Mouse (Mus musculus) gastrocnemius, adult 2 months (tissue): ENCODE data around the gene Cdkal1. TPM values are rescaled to one million over a fixed set of nuclear protein-coding genes. Genes with fewer than 3 reads are reported as not detected.

ENCODE experiments used
- DNase-seq: peaks from one replicate; pipeline ENCODE4 v3.0.0; 2022
- H3K27ac ChIP-seq: fragments of 200-600 bp; 2 replicates; pipeline ENCODE4 v1.8.1; 2022; ENCODE audit warnings: mild to moderate bottlenecking
- H3K4me3 ChIP-seq: fragments of 200-600 bp; 2 replicates; pipeline ENCODE4 v1.8.1; 2022; ENCODE audit warnings: mild to moderate bottlenecking, moderate library complexity
- CTCF ChIP-seq: fragments of 200-600 bp; IDR thresholded peaks from 2 replicates; pipeline ENCODE4 v1.8.1; 2022; ENCODE audit warnings: antibody characterized with exemption, mild to moderate bottlenecking, moderate library complexity
- intact Hi-C: fragments of 180-260 bp; cut with DNase I; formaldehyde crosslinking; loops from one replicate; pipeline ENCODE4 v1.15.1; 2025
- total RNA-seq, 2 experiments: library from RNA; stranded (reverse); gene quantifications; 2 replicates each; pipeline ENCODE4 v1.2.3; 2021

Cdkal1 gene
- total RNA-seq, 2 experiments from 2014 or later, result 35.4 to 35.5 TPM

DNA sequence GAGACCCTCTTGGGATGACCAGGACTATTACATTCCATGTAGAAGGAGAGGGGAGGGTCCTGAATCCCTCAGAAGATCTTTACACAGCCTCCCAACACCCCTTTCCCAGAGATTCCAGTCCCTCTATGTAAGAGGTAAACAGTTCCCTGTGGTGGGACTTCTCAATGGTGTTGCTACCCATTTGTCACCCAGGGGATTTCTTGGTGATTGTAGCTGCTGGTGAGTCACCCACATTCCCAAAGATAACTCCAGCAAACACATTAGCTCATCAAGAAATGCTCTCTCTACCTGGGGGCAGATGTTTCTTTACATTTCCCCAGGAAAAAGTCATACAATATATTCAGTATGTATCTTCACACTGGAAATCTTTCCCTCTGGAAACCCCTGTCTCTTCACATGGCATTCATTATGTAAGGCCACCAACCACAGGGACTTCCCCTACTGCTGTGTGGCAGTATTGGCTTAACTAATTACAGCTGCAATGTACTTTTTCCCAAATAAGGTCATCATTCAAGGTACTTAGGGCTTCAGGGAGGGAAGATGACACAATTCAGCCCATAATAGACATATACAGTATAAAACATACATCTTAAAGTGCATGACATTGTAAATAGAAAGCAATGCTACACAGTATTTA lies 636.8 kb downstream of the Cdkal1 start:
- Histone ChIP-seq H3K4me3 (no peak overlapping the region), H3K27ac (no peak overlapping the region)
- DNase-seq, result no peak
- TF ChIP-seq CTCF, result no peak
- intact Hi-C loops, result no loop called here

DNA sequence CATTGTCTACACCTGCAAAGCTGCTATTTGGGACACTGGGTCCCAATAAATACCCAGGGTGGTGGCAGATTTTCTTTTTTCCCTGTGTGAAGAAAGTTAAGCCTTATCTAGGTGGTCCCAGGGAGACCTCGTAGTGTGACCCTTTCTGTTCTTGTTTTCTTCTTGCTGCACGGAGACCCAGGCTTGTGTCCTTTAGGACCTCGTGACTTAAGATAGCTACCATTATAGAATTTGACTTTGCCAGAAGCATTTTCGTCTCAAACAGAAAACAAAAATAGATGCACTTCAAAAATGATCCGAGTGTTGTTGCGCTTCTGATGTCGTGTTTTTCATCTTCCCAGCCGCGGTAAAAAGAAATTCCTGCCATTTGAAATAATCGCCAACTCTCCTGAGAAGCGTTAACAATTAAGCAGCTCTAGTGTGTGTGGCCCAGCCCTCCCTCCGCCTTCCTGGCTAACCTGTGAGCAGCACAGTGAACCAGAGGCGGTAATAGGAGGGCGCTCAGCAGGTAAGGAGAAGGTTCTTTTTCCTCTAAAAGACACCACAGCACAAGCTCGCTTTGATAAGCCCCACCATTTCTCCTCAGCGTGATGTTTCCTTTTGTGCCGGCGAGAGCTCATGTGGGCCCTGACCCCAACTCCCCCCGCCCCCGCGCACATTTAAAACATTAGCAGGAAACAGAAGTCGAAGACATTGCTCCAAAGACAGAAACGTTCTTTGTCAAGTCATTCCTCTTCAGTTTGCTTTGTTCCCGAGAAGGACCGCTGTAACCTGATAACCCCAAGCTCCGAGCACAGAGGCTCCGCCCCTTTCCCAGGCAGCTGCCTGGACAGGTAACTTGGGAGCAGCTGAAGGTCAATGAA lies 645.1 kb downstream of the Cdkal1 start:
- no peak for DNase-seq
- no peak overlapping the region for H3K27ac ChIP-seq
- TF ChIP-seq CTCF, result no peak

DNA sequence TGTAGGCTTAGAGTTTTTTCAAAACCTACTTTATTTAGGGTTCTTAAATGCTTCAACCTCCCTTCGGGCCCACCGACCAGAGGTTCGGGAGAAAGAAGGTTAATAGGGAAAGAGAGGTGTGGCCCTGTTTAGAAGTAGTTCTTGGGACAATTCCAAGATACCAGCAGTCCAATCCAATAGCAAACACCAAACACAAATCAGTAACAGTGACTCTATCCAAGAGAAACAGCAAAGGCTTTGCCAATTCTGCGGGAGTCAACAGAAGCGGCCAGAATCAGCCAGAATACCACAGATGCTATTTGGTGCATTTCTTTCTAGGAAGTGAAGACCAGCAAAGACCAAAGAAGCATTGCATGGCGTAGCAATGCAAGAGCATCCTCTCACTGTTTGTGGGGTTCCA lies 646.7 kb downstream of the Cdkal1 start:
- no peak for DNase-seq
- Histone ChIP-seq H3K27ac (no peak overlapping the region), H3K4me3 (no peak overlapping the region)
- no peak for TF ChIP-seq CTCF
- intact Hi-C loops, result no loop called here

More for the DNA sequence above, 645.1 kb downstream of the Cdkal1 start:
- intact Hi-C loops, result no loop called here
- peak overlapping the region; percentile 66 for H3K4me3 ChIP-seq

DNA sequence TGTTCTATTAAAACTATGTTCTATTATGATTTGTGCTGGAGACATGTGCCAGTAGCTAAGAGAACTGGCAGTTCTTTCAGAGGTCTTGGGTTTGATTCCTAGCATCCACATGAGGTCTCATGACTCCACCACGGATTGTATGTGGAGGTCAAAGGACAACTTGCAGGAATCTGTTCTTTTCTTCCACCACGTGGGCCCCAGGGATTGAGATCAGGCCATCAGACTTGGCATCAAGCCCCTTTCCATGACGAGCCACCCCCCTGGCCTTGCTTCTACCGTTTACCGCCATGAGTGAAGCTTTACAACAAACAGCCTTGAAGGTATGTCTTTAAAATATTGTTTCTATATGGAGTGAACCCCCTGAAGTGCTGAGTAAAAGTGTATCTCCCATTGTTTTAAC lies 651.6 kb downstream of the Cdkal1 start:
- H3K27ac ChIP-seq, result no peak overlapping the region
- DNase-seq, result no peak

DNA sequence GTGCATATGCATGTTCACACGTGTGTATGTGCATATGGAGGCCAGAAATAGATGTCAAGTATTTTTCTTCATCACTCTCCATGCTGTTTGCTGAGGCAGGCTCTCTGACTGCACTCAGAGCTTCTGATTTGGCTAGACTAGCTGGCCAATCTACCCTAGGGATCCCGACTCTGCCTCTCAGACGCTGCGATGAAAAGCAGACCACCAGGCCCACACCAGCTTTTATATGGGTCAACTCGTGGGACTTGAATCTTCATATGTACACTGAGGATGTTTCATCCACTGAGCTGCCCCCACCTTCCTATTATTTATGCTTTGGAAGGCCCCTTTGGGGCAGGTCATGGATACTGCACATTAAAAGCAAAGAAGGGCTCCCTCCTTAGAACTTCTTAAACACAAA lies 652.0 kb downstream of the Cdkal1 start:
- Histone ChIP-seq H3K4me3 (no peak overlapping the region), H3K27ac (no peak overlapping the region)
- DNase-seq, result no peak
- intact Hi-C loops, result no loop called here
- no peak for TF ChIP-seq CTCF

More for the DNA sequence above, 651.6 kb downstream of the Cdkal1 start:
- no peak for TF ChIP-seq CTCF
- intact Hi-C loops, result no loop called here
- H3K4me3 ChIP-seq, result no peak overlapping the region

DNA sequence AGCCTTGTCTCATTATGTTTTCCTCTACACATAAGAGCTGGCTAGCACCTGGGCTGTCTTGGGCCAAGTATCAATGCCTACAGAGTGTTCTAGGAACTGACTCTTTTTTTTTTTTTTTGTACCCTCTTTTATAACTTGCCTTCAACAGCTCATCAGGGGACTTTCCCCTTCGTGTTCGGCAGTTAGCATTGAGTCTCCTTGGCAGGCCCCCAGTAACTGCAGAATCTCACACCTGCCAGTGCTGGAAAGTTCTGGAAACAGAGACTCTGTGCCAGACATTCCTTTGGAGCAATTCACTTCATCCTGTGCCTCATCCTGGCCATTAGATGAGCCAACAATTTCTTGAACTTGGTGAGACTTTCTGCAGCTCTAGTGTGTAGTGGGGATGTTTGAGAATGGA lies 652.9 kb downstream of the Cdkal1 start:
- TF ChIP-seq CTCF, result no peak
- Histone ChIP-seq H3K27ac (no peak overlapping the region), H3K4me3 (no peak overlapping the region)
- peak; percentile 67 for DNase-seq
- intact Hi-C loops, result no loop called here

DNA sequence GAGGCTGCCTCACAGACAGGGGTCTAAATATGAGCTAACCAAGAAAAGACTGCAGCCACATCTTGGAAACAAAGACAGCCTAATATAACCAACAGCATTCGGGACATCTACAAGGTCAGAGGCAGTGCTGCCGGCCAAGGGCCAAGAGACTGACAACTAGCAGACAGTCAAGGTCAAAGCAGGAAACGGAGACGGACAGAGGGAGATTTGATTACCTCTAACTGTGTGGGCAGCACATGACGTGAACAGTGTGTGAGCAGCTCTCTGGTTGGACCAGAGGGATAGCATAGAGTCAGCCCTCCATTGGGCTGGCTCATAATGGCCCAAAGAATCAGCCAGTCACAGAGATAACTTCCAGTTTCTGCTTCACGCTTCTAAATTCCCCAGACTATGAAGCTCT lies 655.8 kb downstream of the Cdkal1 start:
- intact Hi-C loops, result no loop called here
- no peak for TF ChIP-seq CTCF
- peak; percentile 40 for DNase-seq
- Histone ChIP-seq H3K4me3 (no peak overlapping the region), H3K27ac (no peak overlapping the region)

DNA sequence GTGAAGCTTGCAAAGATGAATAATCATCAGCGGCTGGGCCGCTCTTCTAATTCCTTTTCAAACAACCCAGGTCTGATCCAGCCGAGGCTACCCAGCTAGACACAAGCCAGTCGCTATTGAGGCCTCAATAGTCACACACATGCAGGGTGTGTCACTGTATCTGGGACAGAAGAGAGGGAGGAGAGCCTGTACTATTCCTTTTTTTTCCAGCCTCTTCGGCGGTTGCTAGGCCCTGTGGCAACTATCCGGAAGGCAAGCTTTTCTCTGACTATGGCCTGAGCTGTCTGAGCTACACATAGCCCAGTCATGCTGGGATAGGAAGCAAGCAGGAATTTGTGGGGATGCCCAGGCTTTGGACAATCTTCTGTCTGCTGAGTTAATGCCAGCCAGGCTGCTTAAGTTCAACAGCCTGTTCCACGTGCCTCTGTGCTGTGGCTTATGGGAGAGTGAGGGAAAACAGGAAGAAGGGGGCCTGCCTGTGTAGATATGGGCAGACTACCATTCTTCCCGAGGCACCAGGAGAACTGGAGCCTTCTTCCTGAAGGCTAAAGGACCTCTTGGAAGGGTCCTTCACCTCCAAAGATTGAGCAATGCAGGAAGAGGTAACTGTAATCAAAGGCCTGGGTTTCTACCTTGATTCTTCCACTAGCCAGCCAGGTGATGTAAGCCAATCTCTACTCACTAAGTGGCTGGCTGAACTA lies 658.5 kb downstream of the Cdkal1 start:
- no peak for TF ChIP-seq CTCF
- intact Hi-C loops, result no loop called here
- Histone ChIP-seq H3K27ac (no peak overlapping the region), H3K4me3 (no peak overlapping the region)
- DNase-seq, result no peak

DNA sequence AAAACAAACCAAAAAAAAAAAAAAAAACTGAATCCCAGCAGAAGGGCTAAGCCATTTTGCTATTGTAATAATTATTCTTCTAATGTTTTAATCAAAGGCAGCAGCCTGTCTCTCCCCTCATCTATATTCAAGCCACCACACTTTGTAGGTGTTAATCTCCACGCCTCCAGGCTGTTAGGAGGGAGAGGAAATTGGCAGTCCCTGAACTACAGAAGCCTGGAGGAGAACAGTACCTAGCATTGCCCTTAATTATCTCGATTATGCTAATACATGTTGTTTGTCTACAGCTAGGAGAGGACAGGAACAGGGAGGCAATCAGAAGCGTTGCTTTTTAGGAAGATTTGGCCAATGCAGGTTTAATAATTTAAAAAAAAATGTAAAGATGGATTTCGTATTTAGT lies 659.8 kb downstream of the Cdkal1 start:
- intact Hi-C loops, result no loop called here
- DNase-seq, result no peak
- no peak for TF ChIP-seq CTCF
- H3K27ac ChIP-seq, result no peak overlapping the region
- H3K4me3 ChIP-seq, result no peak overlapping the region

DNA sequence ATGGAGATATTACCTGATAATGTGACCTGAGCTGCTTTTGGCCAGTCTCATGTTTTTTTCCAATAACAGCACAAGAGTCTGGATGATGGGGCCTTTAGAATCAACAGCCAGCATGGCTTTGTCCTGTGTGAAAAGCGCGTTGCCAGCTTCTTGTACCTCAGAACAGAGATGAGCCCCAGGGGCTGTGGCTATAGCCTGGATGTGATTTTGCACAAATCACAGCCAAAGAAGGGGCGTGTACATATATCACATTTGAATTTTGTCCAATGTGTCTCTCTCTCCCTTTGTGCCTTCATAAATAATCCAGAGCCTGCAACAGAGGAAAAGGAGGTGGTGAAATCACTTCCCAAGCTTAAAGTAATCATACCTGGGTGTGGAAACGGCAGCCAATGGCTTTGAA lies 660.5 kb downstream of the Cdkal1 start:
- intact Hi-C loops, result no loop called here
- H3K4me3 ChIP-seq, result no peak overlapping the region
- H3K27ac ChIP-seq, result no peak overlapping the region
- no peak for TF ChIP-seq CTCF
- DNase-seq, result no peak

DNA sequence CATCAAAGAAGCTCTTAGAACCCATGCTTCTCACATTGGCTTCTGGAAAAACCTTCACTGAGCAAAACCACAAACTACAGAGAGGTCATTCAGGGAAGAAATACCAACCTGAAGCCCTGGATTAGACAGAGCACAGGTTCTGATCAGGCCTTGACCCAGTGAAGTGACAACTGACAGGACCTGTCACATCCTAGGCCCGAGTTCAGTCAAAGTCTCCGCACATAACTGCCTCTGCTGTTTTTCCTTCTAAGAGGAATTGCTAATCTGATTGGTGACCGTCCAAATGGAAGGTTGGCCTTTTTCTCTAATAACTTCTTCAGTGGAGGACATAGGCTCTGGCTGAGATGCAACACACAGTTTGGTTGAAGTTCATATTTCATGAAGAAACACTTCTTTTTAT lies 662.8 kb downstream of the Cdkal1 start:
- intact Hi-C loops, result no loop called here
- no peak overlapping the region for H3K4me3 ChIP-seq
- H3K27ac ChIP-seq, result no peak overlapping the region
- no peak for DNase-seq
- TF ChIP-seq CTCF, result no peak

DNA sequence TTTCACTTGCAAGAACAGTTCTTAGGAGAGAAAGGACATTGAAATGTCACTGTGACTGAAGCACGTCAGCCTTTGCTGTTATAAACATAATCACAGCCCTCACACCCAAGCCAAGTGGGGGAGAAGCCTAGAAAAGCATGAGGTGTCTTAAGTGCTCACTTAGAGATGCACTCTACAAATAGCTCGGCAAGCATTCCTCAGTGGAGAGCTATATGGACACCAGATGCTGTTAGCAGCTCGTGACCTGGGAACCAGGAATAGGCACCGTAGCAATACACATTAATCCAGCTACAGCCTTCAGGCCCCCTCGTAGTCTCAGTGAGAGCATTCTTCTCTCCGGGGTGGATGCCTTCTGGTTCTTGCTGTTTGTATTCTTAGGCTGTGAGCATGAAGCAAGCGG lies 664.9 kb downstream of the Cdkal1 start:
- intact Hi-C loops, result no loop called here
- no peak for TF ChIP-seq CTCF
- H3K4me3 ChIP-seq, result no peak overlapping the region
- DNase-seq, result no peak
- no peak overlapping the region for H3K27ac ChIP-seq

DNA sequence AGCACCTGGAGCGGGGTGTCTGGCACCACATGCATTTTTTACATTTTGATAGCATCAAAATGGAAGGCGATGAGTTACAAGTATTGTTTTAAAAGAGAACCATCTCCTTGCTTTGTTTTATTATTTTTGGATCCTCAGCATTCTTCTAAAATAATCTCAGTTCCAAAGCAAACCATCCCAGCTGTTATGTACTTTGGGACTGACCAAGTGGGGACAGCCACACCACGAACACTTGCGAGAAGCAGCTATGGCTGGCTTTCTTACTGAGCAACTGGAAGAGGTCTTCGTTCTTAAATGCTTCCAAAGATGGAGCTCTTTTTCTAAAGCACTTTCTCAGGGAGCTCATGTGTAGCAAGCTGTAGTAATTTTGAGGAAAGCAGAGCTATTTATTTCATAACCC lies 668.7 kb downstream of the Cdkal1 start:
- TF ChIP-seq CTCF, result no peak
- Histone ChIP-seq H3K27ac (no peak overlapping the region), H3K4me3 (no peak overlapping the region)
- no peak for DNase-seq
- intact Hi-C loops, result no loop called here
